Mouse (Mus musculus) megakaryocyte, embryonic 14.5 days (primary cell): ENCODE measurements at regions not wholly inside any gene's neighbourhood (a gene's known extent, or its start where the extent isn't known, plus 50 kb on each side); places are given as distances from the start of the nearest gene placed in this dataset.

Experiments
- H3K27me3 ChIP-seq: replicated peaks from 2 replicates; pipeline ENCODE3; 2012; ENCODE audit warnings: inconsistent platforms
- H3K36me3 ChIP-seq: replicated peaks from 2 replicates; pipeline ENCODE3; 2012; ENCODE audit warnings: low read length, inconsistent platforms, mixed read lengths
- H3K4me1 ChIP-seq: 2 replicates; pipeline ENCODE4 v1.6.1; 2012; ENCODE audit warnings: inconsistent platforms
- H3K4me3 ChIP-seq: replicated peaks from 2 replicates; pipeline ENCODE3; 2012; ENCODE audit warnings: moderate library complexity, mild to moderate bottlenecking, inconsistent platforms
- H3K9me3 ChIP-seq: 2 replicates; pipeline ENCODE4 v1.6.1; 2012; ENCODE audit warnings: inconsistent platforms
- FLI1 ChIP-seq: IDR thresholded peaks from 2 replicates; pipeline ENCODE4 v1.6.1; 2012; ENCODE audit warnings: low read length, inconsistent platforms, mixed read lengths
- GATA1 ChIP-seq: IDR thresholded peaks from 3 replicates; pipeline ENCODE4 v1.6.1; 2012; ENCODE audit warnings: mixed read lengths, low read length, inconsistent platforms, borderline replicate concordance

GRCm38 (mm10) chr14:36450126-36450525 is 355.4 kb downstream of the 4930474N05Rik start:
- no peak overlapping the region for H3K4me3 ChIP-seq
- peaks cover 7% of the 10 kb centered on the region; the same call in 1 of the 2 replicates for H3K4me1 ChIP-seq
- no peaks in the 10 kb centered on the region for H3K27me3 ChIP-seq
- no peaks in the 10 kb centered on the region for H3K36me3 ChIP-seq
- no peak for TF ChIP-seq GATA1
- TF ChIP-seq FLI1, result no peak
- H3K9me3 ChIP-seq, result no peaks in the 10 kb centered on the region

GRCm38 (mm10) chr14:36414656-36415273 is 320.0 kb downstream of the 4930474N05Rik start:
- no peak for TF ChIP-seq GATA1
- TF ChIP-seq FLI1, result no peak

DNA sequence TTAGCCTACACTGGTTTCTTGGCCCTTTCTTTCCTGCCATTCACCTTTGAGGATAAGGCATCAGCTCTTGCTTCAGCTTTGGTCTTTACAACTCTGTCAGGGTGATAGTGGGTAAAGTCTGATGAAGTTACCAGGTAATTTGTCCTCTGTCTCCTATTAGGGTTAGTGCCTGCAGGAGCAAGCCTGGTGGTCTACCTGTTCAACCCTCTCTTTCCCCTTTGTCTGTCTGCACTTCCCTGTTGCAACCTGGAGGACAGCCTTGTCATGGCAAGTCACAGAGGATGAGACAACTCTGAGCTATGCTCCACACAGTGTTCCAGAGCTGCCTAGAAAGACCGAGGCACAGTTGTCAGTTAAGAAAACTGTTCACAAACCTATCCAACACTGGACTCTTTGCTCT is 319.5 kb downstream of the 4930474N05Rik start:
- no peaks in the 10 kb centered on the region for H3K27me3 ChIP-seq
- H3K4me3 ChIP-seq, result no peak overlapping the region
- H3K4me1 ChIP-seq, result no peaks in the 10 kb centered on the region
- H3K9me3 ChIP-seq, result no peaks in the 10 kb centered on the region
- H3K36me3 ChIP-seq, result no peaks in the 10 kb centered on the region
- TF ChIP-seq GATA1, result no peak
- no peak for TF ChIP-seq FLI1

More at GRCm38 (mm10) chr14:36414656-36415273, 320.0 kb downstream of the 4930474N05Rik start:
- Histone ChIP-seq H3K27me3 (no peaks in the 10 kb centered on the region), H3K4me1 (no peaks in the 10 kb centered on the region), H3K4me3 (no peak overlapping the region), H3K9me3 (no peaks in the 10 kb centered on the region), H3K36me3 (no peaks in the 10 kb centered on the region)
